In genomic region chr1:64412481-64413180, GRCm38 (mm10) we compare ENCODE assay signal across 20 mouse cellular contexts.
DNase-seq lines count a peak whose midpoint lies in the region; ATAC-seq and TF ChIP-seq lines count a peak whose summit lies in the region.
"Had no signal": no experiment of that assay in that cellular context is flagged by ENCODE, and none has a peak within 500 bp of the region (broad histone marks: within the 10 kb centered on the region; RNA-seq: fewer than 3 reads in every experiment).

No protein-coding gene starts in this region.

- ATAC-seq in forebrain, embryonic 13.5 days: no peak
- ATAC-seq in hindbrain, postnatal 0 days: no peak
- no peak for ATAC-seq in hindbrain, embryonic 14.5 days (ENCODE audit: low FRiP score)
- ATAC-seq in intestine, embryonic 15.5 days: no peak
- ATAC-seq: forebrain, embryonic 14.5 days; inflammation-experienced regulatory T-cells, adult 6 months; Patski had no signal

- WGBS in forebrain, embryonic 13.5 days: 80% methylated on average over 10 of the region's 10 CpGs
- WGBS in forebrain, embryonic 10.5 days: 88% methylated on average over 10 of the region's 10 CpGs
- 41% methylated on average over 10 of the region's 10 CpGs for WGBS in hindbrain, postnatal 0 days
- 73% methylated on average over 10 of the region's 10 CpGs for WGBS in hindbrain, embryonic 14.5 days
- WGBS in cerebellum, adult 2 months: 20% methylated on average over 10 of the region's 10 CpGs
- WGBS in intestine, embryonic 15.5 days: 53% methylated on average over 10 of the region's 10 CpGs

- no peaks in the 10 kb centered on the region for H3K36me3 ChIP-seq in forebrain, embryonic 13.5 days (ENCODE audit: poor library complexity, severe bottlenecking)
- H3K36me3 ChIP-seq in forebrain, embryonic 10.5 days (replicated peaks): no peaks in the 10 kb centered on the region
- no peaks in the 10 kb centered on the region for H3K36me3 ChIP-seq in hindbrain, postnatal 0 days (ENCODE audit: insufficient read depth, low read length)
- no peaks in the 10 kb centered on the region for H3K36me3 ChIP-seq in hindbrain, embryonic 14.5 days (replicated peaks; ENCODE audit: control insufficient read depth, insufficient read depth)
- no peaks in the 10 kb centered on the region for H3K36me3 ChIP-seq in intestine, embryonic 15.5 days
- H3K36me3 ChIP-seq: heart, embryonic 15.5 days; kidney, embryonic 15.5 days; liver, embryonic 13.5 days; midbrain, embryonic 10.5 days had no signal

- no peaks in the 10 kb centered on the region for H3K27me3 ChIP-seq in forebrain, embryonic 13.5 days
- H3K27me3 ChIP-seq in forebrain, embryonic 10.5 days (ENCODE audit: poor library complexity, severe bottlenecking): no peaks in the 10 kb centered on the region
- no peaks in the 10 kb centered on the region for H3K27me3 ChIP-seq in hindbrain, postnatal 0 days (ENCODE audit: insufficient read depth, low read length)
- no peaks in the 10 kb centered on the region for H3K27me3 ChIP-seq in hindbrain, embryonic 14.5 days (ENCODE audit: control insufficient read depth, insufficient read depth, low read length)
- H3K27me3 ChIP-seq in cerebellum, adult 2 months (ENCODE audit: control insufficient read depth, insufficient read depth, low read length): no peaks in the 10 kb centered on the region
- H3K27me3 ChIP-seq in intestine, embryonic 15.5 days (replicated peaks): no peaks in the 10 kb centered on the region
- H3K27me3 ChIP-seq: heart, embryonic 15.5 days; kidney, embryonic 15.5 days; liver, embryonic 13.5 days; Patski had no signal

- no peak for TF ChIP-seq POLR2A in cerebellum, adult 2 months (IDR thresholded peaks at IDR 0.05; ENCODE audit: borderline replicate concordance, insufficient read depth, low read length)

- TF ChIP-seq CTCF in hindbrain, postnatal 0 days (IDR thresholded peaks at IDR 0.05; ENCODE audit: low read depth): 0 out of 2 replicates have a peak, but pooled peaks have one; percentile 1
- no peak for TF ChIP-seq CTCF in cerebellum, adult 2 months (IDR thresholded peaks at IDR 0.05; ENCODE audit: borderline replicate concordance, insufficient read depth, low read depth, low read length)

- no peak overlapping the region for H3K4me2 ChIP-seq in forebrain, embryonic 13.5 days
- no peak overlapping the region for H3K4me2 ChIP-seq in hindbrain, postnatal 0 days (ENCODE audit: low read depth, low read length)
- H3K4me2 ChIP-seq in hindbrain, embryonic 14.5 days (replicated peaks): no peak overlapping the region
- no peak overlapping the region for H3K4me2 ChIP-seq in intestine, embryonic 15.5 days (replicated peaks)
- H3K4me2 ChIP-seq: heart, embryonic 15.5 days; kidney, embryonic 15.5 days; liver, embryonic 13.5 days had no signal

- no peak overlapping the region for H3K9ac ChIP-seq in forebrain, embryonic 13.5 days
- H3K9ac ChIP-seq in hindbrain, postnatal 0 days (replicated peaks; ENCODE audit: low read length): no peak overlapping the region
- H3K9ac ChIP-seq in hindbrain, embryonic 14.5 days: no peak overlapping the region
- no peak overlapping the region for H3K9ac ChIP-seq in intestine, embryonic 15.5 days
- H3K9ac ChIP-seq: heart, embryonic 15.5 days; kidney, embryonic 15.5 days; liver, embryonic 13.5 days had no signal

- DNase-seq in forebrain, embryonic 10.5 days (ENCODE audit: extremely low spot score, low spot score): no peak
- DNase-seq in hindbrain, postnatal 0 days (ENCODE audit: low spot score): peak; percentile 50
- no peak for DNase-seq in hindbrain, embryonic 14.5 days (ENCODE audit: low spot score)
- DNase-seq in cerebellum, adult 2 months: peak; percentile 51 to 62
- peak; percentile 6 for DNase-seq in retina, adult 2 months (ENCODE audit: low read depth, low spot score)
- no peak for DNase-seq in gastrocnemius, adult 18-20 months (ENCODE audit: low spot score)
- DNase-seq: liver, embryonic 13.5 days; lung, postnatal 36 days; right cerebral cortex, postnatal 14 days; thymus, postnatal 25 days had no signal

- peaks cover 35% of the 10 kb centered on the region for H3K4me1 ChIP-seq in forebrain, embryonic 13.5 days
- H3K4me1 ChIP-seq in forebrain, embryonic 10.5 days: peaks cover 22% of the 10 kb centered on the region
- no peaks in the 10 kb centered on the region for H3K4me1 ChIP-seq in hindbrain, postnatal 0 days (ENCODE audit: insufficient read depth, low read length)
- H3K4me1 ChIP-seq in hindbrain, embryonic 14.5 days (replicated peaks; ENCODE audit: control insufficient read depth, insufficient read depth, low read length): peaks cover 10% of the 10 kb centered on the region; the same call in 1 of the 2 replicates
- H3K4me1 ChIP-seq in cerebellum, adult 2 months (ENCODE audit: control insufficient read depth, insufficient read depth, low read length): peaks cover 8% of the 10 kb centered on the region
- no peaks in the 10 kb centered on the region for H3K4me1 ChIP-seq in intestine, embryonic 15.5 days (replicated peaks)
- H3K4me1 ChIP-seq: heart, embryonic 15.5 days; kidney, embryonic 15.5 days; liver, embryonic 13.5 days; midbrain, embryonic 10.5 days had no signal

- H3K9me3 ChIP-seq in forebrain, embryonic 13.5 days (replicated peaks): no peaks in the 10 kb centered on the region
- no peaks in the 10 kb centered on the region for H3K9me3 ChIP-seq in forebrain, embryonic 10.5 days
- no peaks in the 10 kb centered on the region for H3K9me3 ChIP-seq in hindbrain, postnatal 0 days (ENCODE audit: low read length)
- H3K9me3 ChIP-seq in hindbrain, embryonic 14.5 days (ENCODE audit: control insufficient read depth, low read length): no peaks in the 10 kb centered on the region
- no peaks in the 10 kb centered on the region for H3K9me3 ChIP-seq in intestine, embryonic 15.5 days
- H3K9me3 ChIP-seq: heart, embryonic 15.5 days; kidney, embryonic 15.5 days; liver, embryonic 13.5 days; midbrain, embryonic 10.5 days had no signal

- H3K27ac ChIP-seq in forebrain, embryonic 13.5 days: peak overlapping the region; percentile 44; the same call in 1 of the 2 replicates
- no peak overlapping the region for H3K27ac ChIP-seq in forebrain, embryonic 10.5 days
- H3K27ac ChIP-seq in hindbrain, postnatal 0 days: peak overlapping the region; percentile 18
- no peak overlapping the region for H3K27ac ChIP-seq in hindbrain, embryonic 14.5 days
- H3K27ac ChIP-seq in cerebellum, adult 2 months (ENCODE audit: insufficient read depth, low read length): no peak overlapping the region
- H3K27ac ChIP-seq in intestine, embryonic 15.5 days: no peak overlapping the region
- H3K27ac ChIP-seq: heart, embryonic 15.5 days; kidney, embryonic 15.5 days; liver, embryonic 13.5 days; midbrain, embryonic 10.5 days; stomach, postnatal 0 days had no signal

- H3K4me3 ChIP-seq in forebrain, embryonic 13.5 days: no peak overlapping the region
- H3K4me3 ChIP-seq in forebrain, embryonic 10.5 days: no peak overlapping the region
- H3K4me3 ChIP-seq in hindbrain, postnatal 0 days (ENCODE audit: low read length): no peak overlapping the region
- H3K4me3 ChIP-seq in hindbrain, embryonic 14.5 days (replicated peaks; ENCODE audit: low read length): no peak overlapping the region
- no peak overlapping the region for H3K4me3 ChIP-seq in cerebellum, adult 2 months (replicated peaks; ENCODE audit: insufficient read depth, low read depth, low read length)
- no peak overlapping the region for H3K4me3 ChIP-seq in intestine, embryonic 15.5 days (replicated peaks)
- H3K4me3 ChIP-seq: heart, embryonic 15.5 days; kidney, embryonic 15.5 days; liver, embryonic 13.5 days; midbrain, embryonic 10.5 days; myocyte had no signal

Comparison
In these comparisons a context has a peak if more than half of its experiments do, and no peak if none do; other contexts are left out.
1. H3K27ac ChIP-seq: peak in forebrain, embryonic 13.5 days (single experiment) and hindbrain, postnatal 0 days (single experiment); none in forebrain, embryonic 10.5 days (single experiment), hindbrain, embryonic 14.5 days (single experiment), cerebellum, adult 2 months (single experiment) and intestine, embryonic 15.5 days (single experiment).
2. DNase-seq: peak in hindbrain, postnatal 0 days (single experiment), cerebellum, adult 2 months (2 of 2) and retina, adult 2 months (single experiment); none in forebrain, embryonic 10.5 days (single experiment), hindbrain, embryonic 14.5 days (single experiment) and gastrocnemius, adult 18-20 months (single experiment).